Mouse (Mus musculus) yolk sac, embryonic 10.5 days (tissue): ENCODE results near the gene Itih3.

ENCODE experiments used
- DNase-seq: peaks from one replicate; pipeline ENCODE4 v3.0.0-alpha.2; 2017; ENCODE audit warnings: low spot score

The Itih3 gene

DNA sequence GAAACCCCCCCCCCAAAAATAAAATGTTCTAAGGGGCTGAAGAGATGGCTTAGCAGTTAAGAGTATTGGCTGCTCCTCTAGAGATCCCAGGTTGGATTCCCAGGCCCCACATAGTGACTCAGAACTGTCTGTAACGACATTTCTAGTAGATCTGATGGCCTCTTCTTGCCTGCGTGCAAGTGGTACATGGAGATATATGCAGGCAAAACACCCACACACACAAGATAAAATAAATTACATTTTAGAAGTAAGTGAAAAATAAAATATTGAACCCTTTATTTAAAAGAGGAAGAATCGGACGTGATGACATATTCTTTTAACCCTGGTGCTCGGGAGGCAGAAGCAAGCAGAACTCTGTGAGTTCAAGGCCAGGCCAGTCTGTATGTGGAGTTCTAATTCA lies 20.9 kb downstream of the Itih3 start:
- no peak for DNase-seq

DNA sequence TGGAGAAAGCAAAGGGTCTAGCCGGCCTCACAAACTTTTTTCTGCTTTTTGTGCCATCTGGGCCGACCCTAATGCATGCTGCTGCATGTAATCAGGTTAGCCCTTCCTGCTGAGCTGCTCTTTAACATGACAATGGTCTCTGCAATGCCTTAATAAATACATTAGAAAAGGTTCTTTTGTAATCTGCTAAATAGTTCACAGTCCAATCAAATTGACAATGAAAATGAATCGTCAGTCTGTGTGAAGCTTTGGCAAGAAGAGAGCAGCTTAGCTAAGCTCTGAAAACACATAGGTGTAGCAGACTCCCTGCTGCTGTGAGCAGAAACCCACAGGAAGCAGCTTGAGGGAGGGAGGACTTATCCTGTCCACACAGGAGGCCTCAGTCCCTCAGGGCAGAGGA lies 23.6 kb downstream of the Itih3 start:
- DNase-seq = no peak

DNA sequence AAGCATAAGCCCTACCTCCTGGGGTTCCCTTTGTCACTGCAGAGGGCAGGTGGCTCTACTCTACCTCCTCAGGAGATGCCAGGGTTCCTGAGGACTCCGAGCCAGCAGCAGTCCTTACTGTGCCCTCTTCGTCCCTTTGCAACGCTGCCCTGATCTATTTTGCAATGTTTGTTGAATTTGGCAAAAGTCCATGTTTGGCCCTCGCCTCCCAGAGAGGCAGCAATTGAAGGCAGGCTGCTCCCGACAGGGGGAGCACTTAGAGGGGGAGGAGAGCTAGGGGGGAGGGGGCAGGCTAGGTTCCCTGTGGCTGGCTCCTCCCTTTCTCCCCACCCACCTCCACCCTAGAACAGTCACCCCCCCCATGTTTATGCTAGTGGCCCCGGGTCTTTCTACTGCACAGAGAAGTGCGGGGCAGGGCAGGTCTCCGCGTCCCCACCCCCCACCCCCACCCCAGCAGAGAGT lies 35.3 kb downstream of the Itih3 start:
- DNase-seq = peak; percentile 74

DNA sequence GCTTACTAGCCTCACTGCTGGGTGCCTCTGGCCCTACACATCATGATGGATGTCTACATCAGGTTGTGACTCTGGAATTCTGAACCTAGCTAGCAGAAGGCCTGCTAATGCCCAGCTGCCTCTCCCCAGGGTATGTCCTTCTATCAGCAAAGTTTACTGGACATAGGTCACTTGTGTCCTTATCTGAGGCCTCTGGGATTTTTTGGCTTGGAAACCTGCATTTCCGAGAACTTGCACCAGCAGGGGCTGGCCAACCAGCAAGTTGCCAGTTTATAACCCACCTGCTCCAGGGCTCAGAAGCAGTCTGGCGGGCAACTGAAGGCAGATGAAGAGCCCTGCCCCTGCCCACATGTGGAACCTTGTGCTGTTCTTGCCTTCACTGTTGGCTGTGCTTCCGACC lies 37.4 kb downstream of the Itih3 start, which contains the start of gene Itih4:
Gene Itih4 (plus strand): TSS at position 273 of the 400 bp plus-strand sequence.
- no peak for DNase-seq

DNA sequence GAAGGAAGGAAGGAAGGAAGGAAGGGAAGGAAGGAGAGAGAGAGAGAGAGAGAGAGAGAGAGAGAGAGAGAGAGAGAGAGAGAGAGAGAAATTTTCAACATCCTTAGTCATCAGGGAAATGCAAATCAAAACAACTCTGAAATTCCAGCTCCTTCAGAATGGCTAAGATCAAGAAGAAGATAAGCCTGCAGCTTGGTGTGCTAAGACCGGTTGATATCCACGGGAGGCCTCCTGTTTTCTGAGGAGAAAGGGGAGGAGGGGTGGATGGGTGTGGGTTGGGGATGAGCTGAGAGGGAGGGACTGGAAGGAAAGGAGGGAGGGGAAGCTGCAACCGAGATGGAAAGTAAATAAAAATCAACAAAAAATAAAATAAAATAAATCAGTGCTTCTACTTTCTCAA lies 38.3 kb downstream of the Itih3 start:
- no peak for DNase-seq

DNA sequence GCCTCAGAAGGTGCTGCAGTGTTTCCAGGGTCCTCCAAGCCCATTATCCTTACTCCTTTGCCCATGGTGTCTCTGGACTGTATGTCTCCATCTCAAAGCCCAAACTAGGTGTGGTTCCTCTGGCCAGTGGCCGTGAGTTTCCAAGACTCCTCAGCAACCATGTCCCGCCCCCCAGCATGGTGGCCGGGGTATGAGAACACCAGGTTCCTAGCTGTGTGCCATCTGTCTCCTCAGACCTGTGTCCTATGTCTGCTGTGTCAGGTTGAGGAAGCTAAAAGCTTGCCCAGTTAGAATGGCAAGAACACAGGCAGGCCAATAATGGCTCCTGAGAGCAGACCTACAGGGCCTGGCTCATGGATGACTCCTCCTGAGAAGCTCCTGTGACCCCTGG lies 41.8 kb downstream of the Itih3 start:
- no peak for DNase-seq

DNA sequence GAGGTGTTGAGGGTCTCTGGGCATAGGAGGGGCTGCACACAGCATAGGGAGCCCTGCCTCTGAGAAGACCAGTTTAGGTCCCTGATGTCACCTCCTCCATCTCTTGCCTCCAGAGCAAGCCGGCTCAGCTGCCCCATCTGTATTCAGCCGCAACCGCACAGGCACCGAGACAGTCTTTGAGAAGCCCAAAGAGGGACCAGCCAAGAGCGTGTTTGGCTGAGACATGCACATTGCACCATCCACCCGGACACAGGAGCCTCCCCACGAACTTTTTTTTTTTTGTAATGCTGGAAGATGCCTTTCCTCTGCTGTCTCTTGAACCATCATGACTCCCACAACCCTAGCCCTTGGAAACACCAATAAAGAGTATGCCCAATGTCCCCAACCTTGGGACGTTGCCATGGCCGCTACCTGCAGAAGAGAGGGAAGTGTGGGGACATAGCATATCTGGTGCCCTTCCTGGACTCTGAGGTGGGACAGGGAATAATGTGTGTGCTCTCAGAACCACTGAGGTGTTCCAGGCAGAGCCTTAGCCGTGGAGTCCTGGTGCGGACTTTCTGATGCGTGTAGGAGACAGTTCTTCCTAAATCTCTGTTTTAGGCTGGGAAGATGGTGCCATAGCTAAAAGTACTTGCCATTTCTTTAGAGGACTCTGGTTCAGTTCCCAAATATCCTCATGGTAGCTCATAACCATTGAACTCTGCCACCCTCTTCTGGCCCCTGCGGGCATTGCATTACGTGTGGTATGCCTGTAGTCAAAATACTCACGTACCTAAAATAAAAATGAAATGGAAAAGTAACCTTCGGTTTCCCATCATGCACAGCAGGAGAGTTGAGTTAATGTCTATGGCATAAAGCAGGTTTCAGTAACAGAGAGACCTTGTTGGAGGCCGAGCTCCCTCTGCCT lies 42.5 kb downstream of the Itih3 start:
- no peak for DNase-seq

DNA sequence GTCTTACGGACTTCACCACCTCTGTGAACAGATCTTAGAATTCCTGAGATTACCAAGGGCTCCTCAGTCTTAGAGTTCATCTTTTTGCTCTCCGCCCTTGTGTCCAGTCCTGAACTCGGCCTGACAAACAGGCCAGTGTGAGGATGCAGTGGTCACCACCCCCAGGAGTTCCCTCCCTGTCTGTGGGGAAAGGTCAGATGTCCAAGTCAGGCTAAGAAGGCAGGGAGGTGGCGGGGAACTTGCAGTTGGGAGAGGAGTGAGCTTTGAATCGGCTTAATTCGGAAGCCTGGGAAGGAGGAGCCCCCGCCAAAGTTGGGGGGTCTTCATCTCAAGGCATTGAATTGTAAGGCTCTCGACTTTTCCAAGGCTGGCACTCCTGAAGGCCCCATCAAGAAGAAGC lies 43.3 kb downstream of the Itih3 start:
- DNase-seq = peak; percentile 51

DNA sequence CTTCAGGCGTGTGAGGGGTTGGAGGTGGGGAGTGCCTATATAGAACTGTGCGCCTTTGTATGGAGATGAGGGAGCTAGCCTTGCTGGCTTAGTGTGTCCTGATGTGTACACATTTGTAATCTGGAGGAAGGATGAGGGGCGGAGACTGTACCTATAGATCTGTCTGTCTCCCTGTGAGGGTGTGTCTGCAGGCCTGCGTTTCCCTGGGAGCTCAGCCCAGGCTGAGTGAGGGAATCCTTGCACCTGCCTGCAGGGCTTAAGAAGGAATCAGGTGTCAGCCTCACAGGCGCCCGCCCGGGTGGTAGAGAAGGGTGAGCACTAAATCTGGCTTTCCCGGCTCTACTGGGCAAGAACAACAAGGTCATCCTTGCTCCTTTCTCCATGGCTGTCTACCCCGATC lies 43.8 kb downstream of the Itih3 start:
- DNase-seq = peak; percentile 57

DNA sequence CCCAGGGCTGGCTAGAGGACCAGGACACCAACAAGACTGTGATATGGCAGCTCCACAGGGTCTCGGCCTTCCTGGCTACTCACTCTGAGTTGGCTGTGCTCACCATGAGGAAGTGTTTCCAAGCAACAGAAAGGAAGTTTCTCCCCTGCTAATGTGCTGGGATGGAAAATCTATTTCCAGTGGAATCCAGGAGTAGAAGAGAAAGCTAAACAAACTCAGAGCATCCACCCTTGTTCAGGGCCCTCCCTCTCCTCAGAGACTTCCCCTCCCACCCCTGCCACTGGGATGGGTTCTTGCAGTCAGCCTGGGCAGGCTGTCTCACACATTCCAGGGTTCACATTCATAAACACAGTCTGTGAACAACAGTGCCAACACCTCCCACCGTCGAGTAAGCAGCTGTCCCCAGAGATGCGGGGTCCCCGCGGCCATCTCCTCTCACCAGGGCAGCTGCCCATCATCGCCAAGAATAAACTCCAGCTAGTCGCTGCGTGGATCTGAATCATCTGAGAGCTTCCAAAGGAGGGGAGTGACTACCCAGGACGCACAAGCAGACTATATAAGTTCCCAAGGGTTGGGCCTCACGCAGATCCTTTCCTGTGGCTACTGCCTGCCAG lies 44.5 kb downstream of the Itih3 start, which contains the start of gene Mustn1:
Gene Mustn1 (plus strand): TSS at position 243 of the 614 bp plus-strand sequence.
- peak; percentile 47 for DNase-seq

DNA sequence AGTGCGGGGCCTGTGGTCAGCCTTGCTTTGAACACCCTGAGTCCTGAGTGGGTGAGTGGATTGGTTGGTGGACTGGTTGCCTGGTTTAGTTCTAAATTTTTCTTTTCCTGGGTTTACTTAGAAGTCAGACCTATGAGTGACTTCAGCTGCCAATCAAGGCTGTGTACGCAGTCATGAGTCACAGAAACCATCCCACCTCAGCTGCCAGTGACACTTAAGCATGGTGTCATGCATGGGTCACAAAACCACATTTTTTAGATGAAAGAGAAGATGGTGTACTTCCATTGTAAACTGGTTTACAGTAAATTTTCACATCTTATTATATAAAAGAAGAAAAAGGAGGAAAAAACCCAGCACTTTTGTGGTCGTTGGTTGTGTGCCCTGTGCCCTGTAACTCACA lies 45.7 kb downstream of the Itih3 start:
- DNase-seq = no peak

DNA sequence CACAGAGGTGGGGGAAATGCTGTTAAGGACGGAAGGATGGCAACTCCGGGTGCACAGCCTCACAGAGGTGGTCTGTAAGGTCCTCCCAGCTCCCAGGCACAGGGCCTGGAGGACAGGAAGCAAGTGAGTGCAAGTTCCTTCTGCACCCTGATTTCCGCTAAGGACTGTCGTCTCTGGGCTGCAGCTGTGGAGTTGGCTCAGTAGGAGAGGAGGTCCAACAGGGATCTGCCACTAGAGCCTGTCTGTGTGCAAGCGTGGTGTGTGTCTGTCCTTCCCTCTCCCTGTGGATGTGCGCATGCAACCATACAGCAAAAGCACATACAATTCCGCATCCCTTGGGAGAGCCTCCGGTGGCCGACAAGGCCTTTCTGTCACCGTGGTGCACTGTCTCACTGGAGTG lies 47.1 kb downstream of the Itih3 start:
- no peak for DNase-seq

DNA sequence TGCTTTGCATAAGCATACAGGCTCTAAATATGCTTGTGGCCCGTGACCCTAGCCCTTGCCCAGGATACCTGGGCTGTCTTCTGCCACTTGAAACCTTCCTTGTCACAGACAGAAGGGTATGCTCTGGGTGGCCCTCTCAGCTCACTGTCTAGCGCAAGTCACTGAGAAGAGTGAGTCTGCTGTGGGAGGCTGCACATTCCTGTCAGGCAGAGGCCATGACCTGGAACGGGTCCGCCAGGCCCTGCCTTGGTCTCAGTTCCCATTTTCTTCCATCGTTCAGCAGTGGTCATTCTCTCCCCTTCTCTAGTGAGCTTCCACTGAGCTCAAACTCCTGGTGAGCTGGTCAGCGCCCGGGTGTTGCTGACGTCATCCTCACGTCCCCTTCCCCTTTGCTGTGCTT lies 47.6 kb downstream of the Itih3 start:
- no peak for DNase-seq

DNA sequence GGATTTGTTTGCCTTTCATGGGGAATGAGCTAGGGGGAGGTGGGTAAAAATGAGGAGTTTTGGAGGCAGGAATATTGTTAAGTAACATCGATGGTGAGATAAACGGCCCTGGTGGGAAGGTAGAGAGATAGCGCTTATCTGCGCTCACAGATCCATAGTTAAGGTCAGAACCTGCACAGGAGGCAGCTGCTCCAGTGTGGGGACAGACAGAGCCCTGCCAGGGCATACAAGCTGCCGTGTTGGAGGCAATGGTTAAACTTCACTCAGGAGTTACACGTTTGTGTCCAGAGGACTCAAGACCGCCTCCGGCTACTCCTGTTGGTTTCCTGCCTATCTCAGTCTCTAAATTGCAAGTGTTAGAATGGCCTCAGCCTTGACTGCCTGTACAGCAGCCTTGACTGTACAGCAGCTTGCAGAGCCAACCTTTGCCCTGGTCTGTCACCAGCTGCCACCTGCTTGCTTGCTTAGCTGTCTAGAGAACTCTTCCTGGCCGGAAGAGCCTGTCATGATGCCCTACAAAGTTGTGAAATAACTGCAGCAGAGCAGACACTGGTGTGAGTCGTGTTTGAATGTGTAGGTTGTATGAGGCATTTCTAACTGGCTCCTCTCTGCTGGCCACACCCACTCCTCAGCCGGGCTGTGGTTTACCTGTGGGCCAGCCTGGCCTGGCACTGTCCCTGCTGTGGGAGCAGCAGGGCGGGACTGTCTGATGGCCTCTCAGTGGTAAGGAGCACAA lies 48.3 kb downstream of the Itih3 start:
- DNase-seq = peak; percentile 59

DNA sequence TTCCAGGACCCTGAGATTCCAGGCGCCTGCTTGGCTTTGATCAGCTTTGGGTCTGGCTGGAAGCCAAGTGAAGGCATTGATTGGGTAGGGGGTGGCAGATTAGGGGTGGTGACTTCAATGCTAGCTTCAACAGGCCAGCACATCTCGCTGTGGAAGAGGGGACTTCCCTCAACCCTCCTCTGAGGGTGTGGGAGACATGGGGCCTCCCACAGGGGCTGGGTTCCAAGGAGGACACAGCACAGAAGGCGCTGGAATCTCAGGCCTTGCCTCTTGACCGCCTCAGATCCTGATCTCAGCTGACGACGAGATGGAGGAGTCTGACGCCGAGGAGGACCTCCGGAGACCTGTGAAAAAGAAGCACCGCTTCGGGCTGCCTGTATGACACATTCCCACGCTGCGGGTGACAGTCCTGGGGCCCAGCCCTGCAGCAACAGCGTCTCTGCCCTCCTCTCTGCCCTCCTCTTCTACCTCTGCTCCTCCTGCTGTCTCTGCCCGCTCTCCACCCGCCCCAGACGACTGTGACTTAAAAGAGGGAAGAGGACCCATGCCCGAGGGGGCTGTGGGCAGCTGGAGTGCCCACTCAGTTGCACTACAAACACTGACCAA lies 49.4 kb downstream of the Itih3 start:
- DNase-seq = no peak

DNA sequence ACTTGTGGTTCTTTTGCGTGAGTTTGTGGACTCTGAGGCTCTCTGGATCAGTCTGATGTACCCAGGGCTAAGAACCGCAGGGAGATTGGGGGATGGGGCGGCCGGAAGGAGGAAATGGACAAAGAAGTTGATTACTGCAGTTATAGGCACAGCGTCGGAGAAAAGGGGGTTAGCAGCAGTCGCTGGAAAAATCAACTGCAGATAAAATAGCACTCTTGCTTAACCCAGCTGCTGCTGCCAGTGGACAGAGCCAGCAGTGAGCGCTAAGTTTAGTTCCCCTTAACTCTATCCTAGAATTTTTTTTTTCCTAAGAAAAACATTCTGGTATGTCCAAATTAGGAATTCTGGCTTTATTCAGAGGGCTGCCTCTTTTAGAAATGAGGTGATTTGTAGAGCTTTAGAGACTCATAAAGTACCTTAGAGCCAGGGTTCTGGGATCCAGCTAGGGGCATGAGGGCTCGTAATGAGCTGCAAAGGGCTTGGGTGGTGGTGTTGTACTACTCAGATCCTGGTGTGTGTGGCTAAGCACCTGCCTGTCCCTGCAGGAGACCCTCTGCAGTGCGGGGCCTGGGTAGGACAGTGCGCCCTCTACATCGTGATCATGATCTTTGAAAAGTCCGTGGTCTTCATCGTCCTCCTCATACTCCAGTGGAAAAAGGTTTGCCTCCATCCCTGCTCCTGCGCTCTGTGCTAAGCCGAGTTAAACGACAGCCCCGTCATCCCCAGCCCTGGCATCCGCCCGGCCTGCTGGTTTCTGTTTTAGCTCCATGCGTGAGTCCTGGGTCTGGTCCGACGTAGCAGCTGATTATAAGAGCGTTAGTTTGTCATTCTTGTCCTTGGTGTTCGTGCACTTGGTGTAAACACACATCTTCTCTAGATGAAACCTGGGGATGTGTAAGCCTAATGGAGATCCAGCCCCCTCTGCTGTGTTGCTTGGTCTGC lies 53.1 kb downstream of the Itih3 start:
- DNase-seq = no peak

DNA sequence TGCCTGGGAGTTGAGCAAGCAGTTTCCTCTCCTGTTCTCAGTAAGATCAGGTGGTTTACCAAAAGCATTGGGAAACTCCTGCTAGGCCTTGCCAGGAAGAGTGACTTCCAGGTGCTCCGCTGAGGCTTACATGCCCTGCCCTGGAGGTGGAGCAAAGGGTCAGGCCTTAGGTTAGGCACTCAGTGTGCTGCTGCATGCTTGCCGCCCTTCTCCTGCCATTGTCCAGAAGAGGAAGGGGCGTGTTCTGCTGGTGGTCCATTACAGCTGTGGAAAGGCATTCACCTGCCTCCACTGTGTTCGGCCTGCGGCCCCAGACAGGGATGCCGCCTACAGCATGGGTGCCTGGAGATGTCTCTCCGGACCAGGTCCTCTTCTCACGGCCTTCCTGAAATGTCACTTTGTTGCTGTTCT lies 54.2 kb downstream of the Itih3 start:
- DNase-seq = peak; percentile 47

DNA sequence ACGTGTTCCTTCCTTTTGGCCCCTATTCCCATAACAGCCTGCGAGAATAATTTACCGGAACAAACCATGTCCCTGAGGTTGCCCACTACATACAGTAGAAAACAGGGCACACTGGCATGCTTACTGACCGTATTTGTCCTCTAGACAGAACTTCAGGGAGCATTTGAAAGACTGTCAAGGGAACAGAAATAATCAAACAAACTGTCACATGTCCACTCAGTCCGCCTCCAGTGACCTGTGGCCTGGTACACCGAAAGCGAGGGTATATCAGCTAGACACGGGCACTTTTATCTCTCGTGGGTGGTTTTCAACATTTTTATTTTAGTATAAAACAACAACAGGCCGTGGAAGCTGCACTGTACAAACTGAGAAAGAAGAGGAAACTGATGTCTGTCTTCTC lies 54.7 kb downstream of the Itih3 start:
- no peak for DNase-seq

DNA sequence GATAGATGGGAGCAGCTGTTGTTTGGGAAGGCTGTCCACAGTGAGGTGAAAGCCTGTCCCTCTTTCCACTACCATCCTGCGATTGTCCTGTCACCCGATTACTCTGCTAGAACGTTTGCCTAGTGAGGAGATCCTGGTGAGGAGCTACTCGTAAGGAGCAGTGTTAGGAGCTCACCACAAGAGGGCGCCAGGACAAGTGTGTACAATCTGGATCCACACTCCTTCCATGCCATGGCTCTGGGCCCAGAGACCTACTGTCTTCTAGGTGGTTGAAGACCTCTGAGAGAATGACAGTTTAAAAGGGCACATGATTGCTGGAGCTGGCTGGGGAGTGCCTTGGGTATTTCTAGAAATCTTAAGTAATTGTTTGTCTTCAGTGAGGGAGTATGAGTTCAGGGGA lies 56.5 kb downstream of the Itih3 start:
- peak; percentile 53 for DNase-seq

DNA sequence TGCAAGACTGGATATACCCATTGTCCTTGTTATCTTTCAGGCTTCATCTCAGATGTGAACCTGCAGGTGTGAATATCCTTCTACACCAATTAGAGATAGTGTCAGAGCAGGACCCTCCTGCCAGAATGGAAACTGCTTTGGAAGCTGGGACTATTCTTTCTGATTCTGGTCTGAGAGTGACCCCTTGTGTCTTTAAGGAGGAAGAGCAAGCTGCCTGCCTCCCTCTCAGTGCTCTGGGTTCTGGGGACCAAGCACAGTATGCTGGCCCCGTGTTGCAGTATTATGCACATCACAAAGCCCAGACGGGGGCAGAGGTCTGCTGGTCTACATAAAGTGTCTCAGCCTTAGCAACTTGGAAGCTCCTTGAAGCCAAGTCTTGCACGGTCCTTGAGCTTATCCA lies 58.2 kb downstream of the Itih3 start:
- DNase-seq = no peak

DNA sequence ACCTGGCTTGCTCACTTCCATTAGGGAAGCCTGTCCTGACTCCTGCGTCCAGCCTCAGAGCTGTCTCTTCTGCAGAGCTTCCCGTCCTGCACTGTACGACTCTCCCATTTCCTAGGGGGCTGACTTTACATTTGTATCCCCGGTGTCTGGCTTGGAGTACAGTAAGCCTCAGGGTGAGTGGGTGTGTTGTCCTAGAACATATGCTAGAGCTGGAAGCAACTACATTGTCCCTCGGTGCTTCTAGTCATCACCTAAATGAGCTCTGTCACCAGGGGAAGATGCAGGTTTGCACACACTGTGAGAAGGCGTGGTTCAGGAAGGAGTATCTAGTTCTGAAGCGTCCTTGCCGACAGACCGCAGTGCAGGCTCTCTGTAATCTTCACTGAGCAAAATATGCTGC lies 61.2 kb downstream of the Itih3 start:
- DNase-seq = no peak
